Mouse (Mus musculus): ENCODE measurements around the gene Pigu. TPM values are rescaled to one million over a fixed set of nuclear protein-coding genes. Genes with fewer than 3 reads are reported as not detected.

Pigu gene
- polyA plus RNA-seq, 1 experiment from 2014 or later = 19.9 TPM

DNA sequence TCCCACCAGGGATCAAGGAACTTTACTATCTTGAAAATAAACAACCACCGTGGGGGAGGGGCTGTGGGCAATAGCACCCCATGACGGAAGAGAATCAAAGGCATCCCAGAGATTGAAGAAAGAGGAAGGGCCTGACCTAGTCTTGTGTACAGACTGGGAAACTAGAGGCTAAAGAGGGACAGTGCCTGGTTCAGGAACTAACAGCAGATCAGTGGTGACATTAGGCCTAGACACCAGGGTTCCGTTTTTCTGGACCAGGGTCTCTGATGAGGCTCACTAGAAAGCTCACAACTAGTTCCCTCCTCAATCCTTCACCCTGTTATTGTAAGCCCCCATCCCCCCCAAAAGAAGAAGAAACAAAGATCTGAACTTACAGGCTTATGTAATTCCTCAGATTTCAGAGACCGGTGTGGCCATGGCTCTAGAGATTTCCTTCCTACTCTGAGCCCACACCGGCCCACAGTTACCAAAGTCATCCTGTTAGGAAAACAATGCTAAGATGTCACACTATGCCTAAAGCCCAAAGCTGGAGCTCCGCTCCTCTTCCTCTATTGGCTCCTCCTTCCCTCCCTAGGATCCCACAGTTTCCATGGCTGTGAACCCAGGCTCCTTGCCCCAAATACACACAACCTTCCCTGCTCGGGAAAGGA is 10.5 kb upstream of the Pigu start:
- no peaks in the 10 kb centered on the region for H3K9me3 ChIP-seq (replicated peaks)
- H3K9ac ChIP-seq = no peak overlapping the region
- no peak overlapping the region; the same call in 1 of the 2 replicates for H3K27ac ChIP-seq (replicated peaks)
- peaks cover 15% of the 10 kb centered on the region for H3K4me1 ChIP-seq (replicated peaks)
- WGBS (ENCODE audit: insufficient replicate concordance) = 48% methylated on average over 7 of the region's 7 CpGs
- H3K27me3 ChIP-seq = no peaks in the 10 kb centered on the region
- H3K36me3 ChIP-seq (replicated peaks) = no peaks in the 10 kb centered on the region
- no peak overlapping the region for H3K4me3 ChIP-seq (replicated peaks)
- no peak overlapping the region for H3K4me2 ChIP-seq
- ATAC-seq (ENCODE audit: insufficient read depth) = no peak; the same call in 1 of the 2 replicates

DNA sequence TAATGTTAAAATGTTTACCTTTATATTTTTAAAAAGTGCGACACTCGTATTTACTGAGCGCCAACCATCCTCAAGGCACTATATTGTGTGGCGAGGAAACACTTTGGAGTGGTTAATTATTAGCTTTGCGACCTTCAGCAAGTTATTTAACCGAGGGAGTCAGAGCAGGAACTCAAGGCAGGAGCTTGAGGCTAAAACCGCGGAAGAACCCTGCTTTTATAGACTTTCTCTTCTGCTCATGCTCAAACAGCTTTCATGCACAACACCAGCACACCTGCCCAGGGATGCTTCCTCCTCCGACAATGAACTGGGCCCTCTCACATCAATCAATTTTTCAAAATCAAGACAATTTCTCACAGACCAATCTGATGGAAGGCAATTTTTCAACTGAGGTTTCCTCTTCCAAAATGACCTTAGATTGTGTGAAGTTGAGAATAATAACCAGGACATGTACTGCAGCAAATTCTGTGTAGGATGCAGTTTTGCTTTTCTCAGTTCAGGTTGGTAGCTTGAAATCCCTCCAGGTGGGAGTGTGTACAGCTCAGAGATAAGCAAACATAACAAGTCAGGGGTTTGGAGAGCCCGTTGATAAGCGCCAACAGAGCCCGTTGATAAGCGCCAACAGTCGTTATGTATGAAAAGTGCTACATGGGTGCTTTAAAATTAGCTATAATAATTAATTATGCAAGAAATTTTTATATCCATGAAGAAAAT is 613 bp upstream of the Pigu start:
- Histone ChIP-seq H3K36me3 (replicated peaks) (no peaks in the 10 kb centered on the region), H3K9ac (peak overlapping the region; percentile 41), H3K9me3 (replicated peaks) (no peaks in the 10 kb centered on the region), H3K4me1 (replicated peaks) (peaks cover 27% of the 10 kb centered on the region), H3K27ac (replicated peaks) (peak overlapping the region; percentile 80), H3K4me2 (peak overlapping the region; percentile 81), H3K4me3 (replicated peaks) (peak overlapping the region; percentile 74), H3K27me3 (no peaks in the 10 kb centered on the region)
- ATAC-seq (ENCODE audit: insufficient read depth) = peak; percentile 51
- WGBS (ENCODE audit: insufficient replicate concordance) = 5% methylated on average over 14 of the region's 14 CpGs

DNA sequence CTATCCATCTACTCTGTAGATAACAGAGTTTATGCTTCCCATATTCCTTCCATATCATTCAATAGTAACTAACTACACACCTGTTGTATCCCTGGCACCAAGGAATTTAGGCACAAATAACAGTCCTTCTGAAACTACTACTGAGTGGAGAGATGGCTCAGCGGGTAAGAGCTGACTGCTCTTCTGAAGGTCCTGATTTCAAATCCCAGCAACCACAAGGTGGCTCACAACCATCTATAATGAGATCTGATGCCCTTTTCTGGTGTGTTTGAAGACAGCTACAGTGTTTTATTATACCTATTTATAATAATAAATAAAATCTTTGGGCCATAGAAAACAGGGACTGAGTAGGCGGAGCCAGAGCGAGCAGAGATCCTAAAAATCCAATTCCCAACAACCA is 2.8 kb downstream of the Pigu start:
- Histone ChIP-seq H3K36me3 (replicated peaks) (no peaks in the 10 kb centered on the region), H3K9ac (no peak overlapping the region), H3K27me3 (no peaks in the 10 kb centered on the region), H3K4me1 (replicated peaks) (peaks cover 30% of the 10 kb centered on the region), H3K4me3 (replicated peaks) (no peak overlapping the region), H3K9me3 (replicated peaks) (no peaks in the 10 kb centered on the region), H3K4me2 (no peak overlapping the region), H3K27ac (replicated peaks) (no peak overlapping the region)
- no peak for ATAC-seq (ENCODE audit: insufficient read depth)
- 85% methylated on average over 3 of the region's 3 CpGs for WGBS (ENCODE audit: insufficient replicate concordance)

DNA sequence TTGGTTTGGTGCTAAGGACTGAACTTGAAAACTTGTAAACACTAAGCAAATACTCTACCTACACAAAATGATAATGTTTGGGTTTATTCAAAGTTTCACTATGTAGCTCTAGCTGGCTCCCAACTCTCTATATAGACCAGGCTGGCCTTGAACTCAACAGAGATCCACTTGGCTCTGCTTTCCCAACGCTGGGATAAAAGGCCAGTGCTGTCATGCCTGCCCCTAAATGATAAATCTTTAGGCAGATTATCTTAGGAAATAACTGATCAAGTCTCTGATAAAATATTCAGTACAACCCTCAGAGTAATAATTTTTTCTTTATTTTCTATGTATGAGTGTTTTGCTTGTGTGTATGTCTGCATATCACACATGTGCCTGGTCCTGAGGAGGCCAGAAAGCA is 10.6 kb downstream of the Pigu start:
- Histone ChIP-seq H3K9me3 (replicated peaks) (no peaks in the 10 kb centered on the region), H3K4me1 (replicated peaks) (no peaks in the 10 kb centered on the region), H3K4me2 (no peak overlapping the region), H3K36me3 (replicated peaks) (peaks cover 4% of the 10 kb centered on the region; the same call in 1 of the 2 replicates), H3K4me3 (replicated peaks) (no peak overlapping the region), H3K27ac (replicated peaks) (no peak overlapping the region), H3K27me3 (no peaks in the 10 kb centered on the region), H3K9ac (no peak overlapping the region)
- ATAC-seq (ENCODE audit: insufficient read depth) = no peak
- WGBS (ENCODE audit: insufficient replicate concordance) = 66% methylated on average over 1 of the region's 1 CpGs

DNA sequence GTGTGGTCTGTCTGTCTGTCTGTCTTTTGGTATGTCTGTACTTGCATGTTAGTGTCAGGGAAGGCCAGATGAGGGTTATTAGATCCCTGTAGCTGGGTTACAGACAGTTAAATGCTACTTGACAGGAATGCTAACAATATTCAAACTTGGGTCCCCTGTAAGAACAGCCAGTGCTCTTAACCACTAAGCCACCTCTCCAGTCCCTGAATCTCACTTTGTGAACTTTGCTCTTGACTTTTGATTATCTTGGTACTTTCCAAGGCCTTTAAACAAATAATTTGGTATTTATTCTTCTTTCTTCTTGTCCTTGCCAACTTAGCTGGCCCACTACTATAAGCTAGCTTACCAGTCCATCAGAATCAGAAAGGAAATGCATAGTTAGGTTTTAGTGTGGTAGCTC is 17.1 kb downstream of the Pigu start:
- no peak for ATAC-seq (ENCODE audit: insufficient read depth)
- H3K27ac ChIP-seq (replicated peaks) = no peak overlapping the region

DNA sequence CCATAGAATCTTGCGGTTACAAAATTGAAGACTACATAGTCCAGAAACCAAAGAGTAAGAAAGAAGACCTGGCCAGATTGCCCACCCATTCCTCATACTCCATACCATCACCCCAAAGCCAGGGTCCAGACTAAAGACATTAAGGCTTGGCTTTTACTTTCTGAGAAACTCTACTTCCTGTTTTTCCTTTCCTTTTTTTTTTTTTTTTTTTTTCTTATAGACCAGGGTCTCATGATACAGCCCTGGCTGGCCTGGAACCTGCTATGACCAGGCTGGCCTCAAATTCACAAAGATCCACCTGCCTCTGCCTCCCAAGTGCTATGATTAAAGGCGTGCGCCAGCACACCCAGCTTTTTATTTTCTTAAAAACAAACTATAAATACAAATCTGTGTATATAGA is 21.0 kb downstream of the Pigu start:
- 82% methylated on average over 3 of the region's 3 CpGs for WGBS (ENCODE audit: insufficient replicate concordance)
- no peak for ATAC-seq (ENCODE audit: insufficient read depth)
- Histone ChIP-seq H3K27ac (replicated peaks) (no peak overlapping the region), H3K9me3 (replicated peaks) (no peaks in the 10 kb centered on the region), H3K4me1 (replicated peaks) (no peaks in the 10 kb centered on the region), H3K4me2 (no peak overlapping the region), H3K9ac (no peak overlapping the region), H3K27me3 (no peaks in the 10 kb centered on the region), H3K36me3 (replicated peaks) (peaks cover 30% of the 10 kb centered on the region), H3K4me3 (replicated peaks) (no peak overlapping the region)

More for the DNA sequence above, 17.1 kb downstream of the Pigu start:
- Histone ChIP-seq H3K4me2 (no peak overlapping the region), H3K9me3 (replicated peaks) (no peaks in the 10 kb centered on the region), H3K4me1 (replicated peaks) (no peaks in the 10 kb centered on the region), H3K9ac (no peak overlapping the region), H3K4me3 (replicated peaks) (no peak overlapping the region), H3K36me3 (replicated peaks) (peaks cover 13% of the 10 kb centered on the region), H3K27me3 (no peaks in the 10 kb centered on the region)

DNA sequence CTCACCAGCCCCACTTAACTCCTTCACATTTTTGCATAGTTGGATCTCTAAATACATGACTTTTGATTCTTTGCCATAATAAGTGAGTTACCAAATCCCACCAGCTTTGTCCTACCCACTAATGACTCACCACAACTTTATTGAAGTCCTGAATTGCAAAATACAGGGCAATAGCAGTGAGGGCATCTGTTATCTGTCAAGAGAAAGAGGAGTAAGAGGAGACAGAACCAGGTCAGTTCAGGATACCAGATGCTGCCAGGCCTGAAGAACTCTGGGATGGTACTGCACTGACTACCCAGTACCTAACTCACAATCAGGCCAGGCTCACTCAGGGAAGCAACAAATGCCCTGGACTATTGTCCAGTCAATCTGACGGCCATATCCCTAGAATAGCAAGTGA is 22.0 kb downstream of the Pigu start:
- no peaks in the 10 kb centered on the region for H3K9me3 ChIP-seq (replicated peaks)
- H3K4me1 ChIP-seq (replicated peaks) = no peaks in the 10 kb centered on the region
- no peak overlapping the region for H3K9ac ChIP-seq
- H3K27me3 ChIP-seq = no peaks in the 10 kb centered on the region
- H3K36me3 ChIP-seq (replicated peaks) = peaks cover 37% of the 10 kb centered on the region
- H3K4me2 ChIP-seq = no peak overlapping the region
- H3K4me3 ChIP-seq (replicated peaks) = no peak overlapping the region
- 72% methylated on average over 1 of the region's 1 CpGs for WGBS (ENCODE audit: insufficient replicate concordance)
- no peak for ATAC-seq (ENCODE audit: insufficient read depth)
- no peak overlapping the region for H3K27ac ChIP-seq (replicated peaks)

DNA sequence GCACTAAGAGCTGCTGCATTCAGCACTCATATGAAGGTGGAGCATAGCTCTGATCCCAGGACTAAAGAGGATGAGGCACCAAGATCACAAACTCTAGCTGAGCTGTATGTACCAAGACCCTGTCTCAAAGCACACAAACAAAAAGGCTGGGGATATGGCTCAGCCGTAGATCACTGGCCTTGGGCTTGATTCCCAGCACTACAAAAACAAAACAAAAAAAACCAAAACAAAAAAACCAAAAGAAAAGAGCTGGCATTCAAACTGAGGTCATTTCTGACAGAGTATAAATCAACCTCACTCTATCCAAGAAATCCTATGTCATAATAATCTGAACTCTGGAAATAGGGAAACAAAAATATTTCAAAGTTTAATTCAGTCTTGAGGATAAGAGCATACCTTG is 23.8 kb downstream of the Pigu start:
- Histone ChIP-seq H3K9ac (no peak overlapping the region), H3K27ac (replicated peaks) (no peak overlapping the region), H3K9me3 (replicated peaks) (no peaks in the 10 kb centered on the region), H3K36me3 (replicated peaks) (peaks cover 37% of the 10 kb centered on the region), H3K4me3 (replicated peaks) (no peak overlapping the region), H3K4me1 (replicated peaks) (no peaks in the 10 kb centered on the region), H3K27me3 (no peaks in the 10 kb centered on the region), H3K4me2 (no peak overlapping the region)
- ATAC-seq (ENCODE audit: insufficient read depth) = no peak
- WGBS (ENCODE audit: insufficient replicate concordance) = 66% methylated on average over 1 of the region's 1 CpGs

DNA sequence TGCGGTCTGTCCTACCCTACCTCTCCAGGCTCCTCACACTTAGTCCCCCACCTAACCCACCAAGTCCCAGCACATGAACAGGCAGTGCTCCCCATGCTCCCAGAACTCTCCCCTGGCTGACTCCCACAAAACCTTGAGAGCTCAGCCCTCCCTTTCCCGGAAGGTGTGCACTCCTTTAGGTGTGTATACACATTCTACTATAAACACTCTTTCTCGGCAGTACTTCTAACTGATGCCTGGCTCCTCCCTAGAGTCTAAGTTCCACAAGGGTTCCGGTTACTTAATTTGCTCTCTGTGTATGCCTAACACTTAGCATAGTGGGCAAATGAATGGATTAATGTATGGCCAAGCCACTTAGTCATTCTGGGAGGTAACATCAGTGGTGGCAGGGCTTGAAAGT is 25.9 kb downstream of the Pigu start:
- Histone ChIP-seq H3K4me2 (no peak overlapping the region), H3K9ac (no peak overlapping the region), H3K4me3 (replicated peaks) (no peak overlapping the region), H3K4me1 (replicated peaks) (no peaks in the 10 kb centered on the region), H3K9me3 (replicated peaks) (no peaks in the 10 kb centered on the region), H3K27me3 (no peaks in the 10 kb centered on the region), H3K36me3 (replicated peaks) (peaks cover 45% of the 10 kb centered on the region), H3K27ac (replicated peaks) (no peak overlapping the region)
- 80% methylated on average over 4 of the region's 4 CpGs for WGBS (ENCODE audit: insufficient replicate concordance)
- no peak for ATAC-seq (ENCODE audit: insufficient read depth)

DNA sequence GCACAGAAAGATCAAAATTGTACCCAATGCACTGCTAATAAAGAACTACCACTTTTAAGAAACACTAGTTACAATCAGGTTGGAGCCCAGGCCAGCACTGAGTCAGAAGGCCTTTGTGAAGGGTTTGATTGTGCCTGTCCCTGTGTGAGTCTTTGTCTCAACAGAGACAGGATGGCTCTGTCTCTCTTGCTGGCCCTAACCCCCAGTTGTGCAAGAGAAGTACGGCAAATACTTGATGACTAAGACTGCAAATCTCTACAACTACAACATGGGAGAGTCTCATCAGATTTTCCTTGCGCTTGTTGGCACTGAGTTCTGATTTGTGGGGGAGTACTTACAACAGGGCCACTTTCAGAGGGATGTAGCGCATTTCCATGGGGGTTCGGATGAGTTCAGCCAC is 26.4 kb downstream of the Pigu start:
- ATAC-seq (ENCODE audit: insufficient read depth) = no peak
- H3K4me3 ChIP-seq (replicated peaks) = no peak overlapping the region
- no peaks in the 10 kb centered on the region for H3K9me3 ChIP-seq (replicated peaks)
- WGBS (ENCODE audit: insufficient replicate concordance) = 81% methylated on average over 4 of the region's 4 CpGs
- peaks cover 44% of the 10 kb centered on the region for H3K36me3 ChIP-seq (replicated peaks)
- H3K27ac ChIP-seq (replicated peaks) = no peak overlapping the region
- H3K4me2 ChIP-seq = no peak overlapping the region
- no peaks in the 10 kb centered on the region for H3K27me3 ChIP-seq
- H3K9ac ChIP-seq = no peak overlapping the region
- no peaks in the 10 kb centered on the region for H3K4me1 ChIP-seq (replicated peaks)

DNA sequence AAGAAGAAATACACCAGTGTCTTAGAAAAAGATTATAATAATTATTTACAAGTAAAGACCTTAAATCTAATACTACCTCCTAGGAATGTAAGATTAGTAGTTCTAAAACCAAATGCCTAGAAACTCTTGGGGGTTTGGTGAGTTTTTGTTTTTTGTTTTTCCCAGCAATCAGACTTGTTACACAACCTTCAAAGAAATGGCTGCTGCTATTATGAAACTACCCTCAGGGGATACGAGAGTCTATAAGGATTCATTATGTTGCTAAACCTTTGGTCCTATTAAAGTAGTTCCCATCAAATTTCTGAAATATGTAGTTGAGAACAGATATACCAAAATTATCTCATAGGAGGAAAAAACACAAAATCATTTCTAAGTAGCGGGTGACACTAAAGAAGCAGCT is 27.5 kb downstream of the Pigu start:
- WGBS (ENCODE audit: insufficient replicate concordance) = 72% methylated on average over 2 of the region's 2 CpGs
- no peak for ATAC-seq (ENCODE audit: insufficient read depth)
- no peaks in the 10 kb centered on the region for H3K9me3 ChIP-seq (replicated peaks)
- no peak overlapping the region for H3K27ac ChIP-seq (replicated peaks)
- no peak overlapping the region for H3K4me2 ChIP-seq
- peaks cover 37% of the 10 kb centered on the region for H3K36me3 ChIP-seq (replicated peaks)
- H3K4me3 ChIP-seq (replicated peaks) = no peak overlapping the region
- no peak overlapping the region for H3K9ac ChIP-seq
- H3K27me3 ChIP-seq = no peaks in the 10 kb centered on the region
- H3K4me1 ChIP-seq (replicated peaks) = no peaks in the 10 kb centered on the region

DNA sequence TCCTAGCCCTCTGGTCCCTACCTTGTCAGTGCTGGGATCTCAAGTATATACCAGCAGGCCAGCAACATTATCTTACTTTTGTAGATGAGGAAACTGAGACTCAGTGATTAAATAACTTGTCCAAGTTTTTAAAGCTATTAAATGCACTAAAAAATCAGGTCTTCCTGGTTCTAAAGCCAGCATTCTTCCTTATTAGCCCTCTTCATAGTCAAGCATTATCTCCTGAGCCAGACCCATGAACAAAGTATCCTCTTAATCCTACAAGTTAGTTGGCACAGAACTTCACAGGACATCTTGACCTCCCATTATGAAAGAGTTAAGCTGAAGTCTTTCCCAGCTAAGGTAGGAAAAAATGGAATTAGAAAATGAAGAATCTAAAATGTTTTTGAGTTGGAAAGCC is 28.3 kb downstream of the Pigu start:
- H3K4me2 ChIP-seq = no peak overlapping the region
- no peak overlapping the region for H3K9ac ChIP-seq
- no peak overlapping the region for H3K27ac ChIP-seq (replicated peaks)
- H3K4me3 ChIP-seq (replicated peaks) = no peak overlapping the region
- H3K27me3 ChIP-seq = no peaks in the 10 kb centered on the region
- H3K36me3 ChIP-seq (replicated peaks) = peaks cover 33% of the 10 kb centered on the region
- no peaks in the 10 kb centered on the region for H3K4me1 ChIP-seq (replicated peaks)
- ATAC-seq (ENCODE audit: insufficient read depth) = no peak
- no peaks in the 10 kb centered on the region for H3K9me3 ChIP-seq (replicated peaks)

Measured in liver, embryonic 15.5 days (tissue).